Mouse (Mus musculus): ENCODE results near the gene Omg. TPM values are rescaled to one million over a fixed set of nuclear protein-coding genes. Genes with fewer than 3 reads are reported as not detected.

Omg gene
- polyA plus RNA-seq, 1 experiment from 2014 or later = 0.12 TPM

- H3K4me3 ChIP-seq (ENCODE audit: low read depth, low read length) = peak within 1 kb of the TSS; percentile 26; the same call in 1 of the 2 replicates
- H3K36me3 ChIP-seq (ENCODE audit: control insufficient read depth, insufficient read depth, low read length) = peaks cover 4% of the 10 kb centered on the region; the same call in 1 of the 2 replicates
- WGBS = 47% methylated on average over 7 of the region's 7 CpGs
- DNase-seq (ENCODE audit: low spot score) (no peak), ATAC-seq (replicated peaks; ENCODE audit: low FRiP score) (no peak)
- peaks cover 49% of the 10 kb centered on the region for H3K4me1 ChIP-seq (replicated peaks; ENCODE audit: control insufficient read depth, insufficient read depth, low read length)
- no peak within 1 kb of the TSS for H3K27ac ChIP-seq (ENCODE audit: low read depth, low read length)
- no peak within 1 kb of the TSS for H3K9ac ChIP-seq (ENCODE audit: low read depth, low read length)
- H3K27me3 ChIP-seq (replicated peaks; ENCODE audit: control insufficient read depth, insufficient read depth, low read length) = no peaks in the 10 kb centered on the region
- no peaks in the 10 kb centered on the region for H3K9me3 ChIP-seq (ENCODE audit: control insufficient read depth, low read length)
- H3K4me2 ChIP-seq = peak within 1 kb of the TSS; percentile 42
These were observed 26.5 kb upstream of the Omg start, which contains the start of the genes Evi2 and Evi2a for GRCm38 (mm10) chr11:79530333-79530761. TSS of gene Evi2 (minus strand) at chr11:79530589. TSS of gene Evi2a (minus strand) at chr11:79530609.

GRCm38 (mm10) chr11:79529736-79530135 lies 25.9 kb upstream of the Omg start:
- DNase-seq (ENCODE audit: low spot score) (no peak), ATAC-seq (replicated peaks; ENCODE audit: low FRiP score) (no peak)
- Histone ChIP-seq H3K4me2 (peak overlapping the region; percentile 21), H3K27ac (ENCODE audit: low read depth, low read length) (no peak overlapping the region), H3K4me1 (replicated peaks; ENCODE audit: control insufficient read depth, insufficient read depth, low read length) (peaks cover 49% of the 10 kb centered on the region), H3K36me3 (ENCODE audit: control insufficient read depth, insufficient read depth, low read length) (peaks cover 4% of the 10 kb centered on the region; the same call in 1 of the 2 replicates), H3K9me3 (ENCODE audit: control insufficient read depth, low read length) (no peaks in the 10 kb centered on the region), H3K4me3 (ENCODE audit: low read depth, low read length) (no peak overlapping the region), H3K27me3 (replicated peaks; ENCODE audit: control insufficient read depth, insufficient read depth, low read length) (no peaks in the 10 kb centered on the region), H3K9ac (ENCODE audit: low read depth, low read length) (no peak overlapping the region)
- 87% methylated on average over 2 of the region's 2 CpGs for WGBS

- H3K4me2 ChIP-seq = no peak overlapping the region
- H3K4me1 ChIP-seq (replicated peaks; ENCODE audit: control insufficient read depth, insufficient read depth, low read length) = peaks cover 49% of the 10 kb centered on the region
- ATAC-seq (replicated peaks; ENCODE audit: low FRiP score) = no peak
- H3K9me3 ChIP-seq (ENCODE audit: control insufficient read depth, low read length) = no peaks in the 10 kb centered on the region
- no peak for DNase-seq (ENCODE audit: low spot score)
- H3K4me3 ChIP-seq (ENCODE audit: low read depth, low read length) = no peak overlapping the region
- H3K27me3 ChIP-seq (replicated peaks; ENCODE audit: control insufficient read depth, insufficient read depth, low read length) = no peaks in the 10 kb centered on the region
- H3K36me3 ChIP-seq (ENCODE audit: control insufficient read depth, insufficient read depth, low read length) = peaks cover 4% of the 10 kb centered on the region; the same call in 1 of the 2 replicates
- WGBS = 90% methylated on average over 6 of the region's 6 CpGs
- H3K27ac ChIP-seq (ENCODE audit: low read depth, low read length) = peak overlapping the region; percentile 36; the same call in 1 of the 2 replicates
- H3K9ac ChIP-seq (ENCODE audit: low read depth, low read length) = no peak overlapping the region
These were observed 25.3 kb upstream of the Omg start for GRCm38 (mm10) chr11:79529226-79529625.

- 58% methylated on average over 3 of the region's 3 CpGs for WGBS
- no peak overlapping the region for H3K9ac ChIP-seq (ENCODE audit: low read depth, low read length)
- no peak for DNase-seq (ENCODE audit: low spot score)
- peak overlapping the region; percentile 31 for H3K4me2 ChIP-seq
- peaks cover 51% of the 10 kb centered on the region for H3K4me1 ChIP-seq (replicated peaks; ENCODE audit: control insufficient read depth, insufficient read depth, low read length)
- peak overlapping the region; percentile 36 for H3K27ac ChIP-seq (ENCODE audit: low read depth, low read length)
- peaks cover 4% of the 10 kb centered on the region; the same call in 1 of the 2 replicates for H3K36me3 ChIP-seq (ENCODE audit: control insufficient read depth, insufficient read depth, low read length)
- H3K27me3 ChIP-seq (replicated peaks; ENCODE audit: control insufficient read depth, insufficient read depth, low read length) = no peaks in the 10 kb centered on the region
- no peak for ATAC-seq (replicated peaks; ENCODE audit: low FRiP score)
- H3K9me3 ChIP-seq (ENCODE audit: control insufficient read depth, low read length) = no peaks in the 10 kb centered on the region
- H3K4me3 ChIP-seq (ENCODE audit: low read depth, low read length) = no peak overlapping the region
These were observed 24.7 kb upstream of the Omg start for GRCm38 (mm10) chr11:79528601-79529000.

- H3K36me3 ChIP-seq (ENCODE audit: control insufficient read depth, insufficient read depth, low read length) = peaks cover 4% of the 10 kb centered on the region; the same call in 1 of the 2 replicates
- no peak overlapping the region for H3K4me3 ChIP-seq (ENCODE audit: low read depth, low read length)
- H3K4me2 ChIP-seq = peak overlapping the region; percentile 31; the same call in 1 of the 2 replicates
- DNase-seq (ENCODE audit: low spot score) (no peak), ATAC-seq (replicated peaks; ENCODE audit: low FRiP score) (no peak)
- 55% methylated on average over 5 of the region's 5 CpGs for WGBS
- H3K27ac ChIP-seq (ENCODE audit: low read depth, low read length) = peak overlapping the region; percentile 55
- no peaks in the 10 kb centered on the region for H3K27me3 ChIP-seq (replicated peaks; ENCODE audit: control insufficient read depth, insufficient read depth, low read length)
- H3K9me3 ChIP-seq (ENCODE audit: control insufficient read depth, low read length) = no peaks in the 10 kb centered on the region
- peaks cover 43% of the 10 kb centered on the region for H3K4me1 ChIP-seq (replicated peaks; ENCODE audit: control insufficient read depth, insufficient read depth, low read length)
- no peak overlapping the region for H3K9ac ChIP-seq (ENCODE audit: low read depth, low read length)
These were observed 24.0 kb upstream of the Omg start for GRCm38 (mm10) chr11:79527739-79528384.

- Histone ChIP-seq H3K9ac (ENCODE audit: low read depth, low read length) (no peak overlapping the region), H3K4me3 (ENCODE audit: low read depth, low read length) (no peak overlapping the region), H3K9me3 (ENCODE audit: control insufficient read depth, low read length) (no peaks in the 10 kb centered on the region), H3K4me2 (peak overlapping the region; percentile 31), H3K36me3 (ENCODE audit: control insufficient read depth, insufficient read depth, low read length) (peaks cover 4% of the 10 kb centered on the region; the same call in 1 of the 2 replicates), H3K27ac (ENCODE audit: low read depth, low read length) (peak overlapping the region; percentile 55), H3K27me3 (replicated peaks; ENCODE audit: control insufficient read depth, insufficient read depth, low read length) (no peaks in the 10 kb centered on the region), H3K4me1 (replicated peaks; ENCODE audit: control insufficient read depth, insufficient read depth, low read length) (peaks cover 43% of the 10 kb centered on the region)
- DNase-seq (ENCODE audit: low spot score) (no peak), ATAC-seq (replicated peaks; ENCODE audit: low FRiP score) (no peak)
- whole genome bisulfite sequencing = 58% methylated on average over 15 of the region's 15 CpGs
These were observed 23.3 kb upstream of the Omg start for GRCm38 (mm10) chr11:79527015-79527738.

- Histone ChIP-seq H3K4me3 (ENCODE audit: low read depth, low read length) (no peak overlapping the region), H3K27ac (ENCODE audit: low read depth, low read length) (no peak overlapping the region), H3K9ac (ENCODE audit: low read depth, low read length) (no peak overlapping the region), H3K9me3 (ENCODE audit: control insufficient read depth, low read length) (no peaks in the 10 kb centered on the region), H3K27me3 (replicated peaks; ENCODE audit: control insufficient read depth, insufficient read depth, low read length) (no peaks in the 10 kb centered on the region), H3K4me2 (no peak overlapping the region), H3K36me3 (ENCODE audit: control insufficient read depth, insufficient read depth, low read length) (peaks cover 4% of the 10 kb centered on the region; the same call in 1 of the 2 replicates), H3K4me1 (replicated peaks; ENCODE audit: control insufficient read depth, insufficient read depth, low read length) (peaks cover 40% of the 10 kb centered on the region)
- DNase-seq (ENCODE audit: low spot score) (no peak), ATAC-seq (replicated peaks; ENCODE audit: low FRiP score) (no peak)
- 90% methylated on average over 3 of the region's 3 CpGs for WGBS
These were observed 22.7 kb upstream of the Omg start for GRCm38 (mm10) chr11:79526549-79526948.

- Histone ChIP-seq H3K27me3 (replicated peaks; ENCODE audit: control insufficient read depth, insufficient read depth, low read length) (no peaks in the 10 kb centered on the region), H3K9ac (ENCODE audit: low read depth, low read length) (no peak overlapping the region), H3K4me2 (peak overlapping the region; percentile 50), H3K4me1 (replicated peaks; ENCODE audit: control insufficient read depth, insufficient read depth, low read length) (peaks cover 33% of the 10 kb centered on the region), H3K36me3 (ENCODE audit: control insufficient read depth, insufficient read depth, low read length) (peaks cover 4% of the 10 kb centered on the region; the same call in 1 of the 2 replicates), H3K9me3 (ENCODE audit: control insufficient read depth, low read length) (no peaks in the 10 kb centered on the region), H3K4me3 (ENCODE audit: low read depth, low read length) (no peak overlapping the region), H3K27ac (ENCODE audit: low read depth, low read length) (peak overlapping the region; percentile 74)
- no peak for DNase-seq (ENCODE audit: low spot score)
- ATAC-seq (replicated peaks; ENCODE audit: low FRiP score) = no peak
- 65% methylated on average over 1 of the region's 1 CpGs for WGBS
These were observed 20.4 kb upstream of the Omg start for GRCm38 (mm10) chr11:79524310-79524575.
